Mouse (Mus musculus) neutrophil, adult 5-6 weeks (primary cell): Measurements from ENCODE around the gene Snx9. TPM values are rescaled to one million over a fixed set of nuclear protein-coding genes. Genes with fewer than 3 reads are reported as not detected.

ENCODE experiments used
- ATAC-seq: fragments of 151-379, 151-347 bp; 2 replicates; pipeline ENCODE4 v1.8.0; 2017; ENCODE audit warnings: mild to moderate bottlenecking, moderate TSS enrichment; ENCODE audit not compliant: insufficient number of reproducible peaks, poor library complexity, low FRiP score, severe bottlenecking; ENCODE audit errors: extremely low read depth
- total RNA-seq: library from RNA; stranded (forward); fragments of 200-1000 nt; gene quantifications from 2 replicates; pipeline ENCODE4 v1.2.3, GENCODE M21; 2017

The Snx9 gene
- total RNA-seq, 1 experiment from 2014 or later = 73.9 TPM

DNA sequence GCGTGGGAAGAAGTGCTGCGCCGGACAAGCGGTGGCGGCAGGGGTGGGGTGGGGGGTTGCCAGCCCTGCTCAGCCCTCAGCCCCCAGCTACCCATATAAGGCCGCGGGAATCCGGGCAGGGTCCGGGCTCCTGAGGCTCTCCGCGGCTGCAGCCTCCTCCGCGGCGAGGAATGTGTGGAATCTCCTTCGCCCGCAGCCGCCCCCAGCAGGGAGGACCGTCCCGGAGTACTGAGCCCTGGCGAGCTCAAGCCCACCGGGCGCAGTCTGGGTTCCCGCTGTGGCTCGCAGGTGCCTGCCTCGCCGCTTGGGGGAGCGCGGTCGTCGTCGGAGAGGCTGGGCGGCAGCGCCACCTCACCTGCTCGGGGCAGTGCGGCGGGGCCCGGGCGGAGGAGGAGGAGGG is 99.7 kb downstream of the Snx9 start:
- peak; percentile 75 for ATAC-seq

- 0 out of 2 replicates have a peak, but pooled peaks have one; percentile 6 for ATAC-seq
Measured at GRCm38 (mm10) chr17:5941230-5942043, 100.3 kb downstream of the Snx9 start, which contains the start of gene Synj2. Synj2 (plus strand) TSS chr17:5941280.

DNA sequence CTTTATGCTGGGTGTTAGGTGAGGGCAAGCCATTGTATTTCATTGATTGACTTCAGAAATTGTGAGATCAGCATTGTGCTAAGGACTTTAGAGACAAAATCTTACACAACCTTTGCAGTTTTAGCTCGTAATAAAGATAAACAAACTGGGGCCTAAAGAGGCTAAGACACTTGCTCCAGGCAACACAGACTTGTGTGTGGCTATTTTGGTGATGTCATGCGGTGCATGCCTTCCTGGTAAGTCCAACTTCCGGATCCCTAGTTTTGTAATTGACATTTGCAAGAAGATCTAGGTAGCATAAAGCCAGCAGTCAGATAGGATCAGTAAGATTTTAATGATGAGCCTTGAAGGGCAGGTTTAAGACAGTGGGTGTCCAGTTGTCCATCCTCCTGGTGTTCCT is 101.0 kb downstream of the Snx9 start:
- no peak for ATAC-seq

DNA sequence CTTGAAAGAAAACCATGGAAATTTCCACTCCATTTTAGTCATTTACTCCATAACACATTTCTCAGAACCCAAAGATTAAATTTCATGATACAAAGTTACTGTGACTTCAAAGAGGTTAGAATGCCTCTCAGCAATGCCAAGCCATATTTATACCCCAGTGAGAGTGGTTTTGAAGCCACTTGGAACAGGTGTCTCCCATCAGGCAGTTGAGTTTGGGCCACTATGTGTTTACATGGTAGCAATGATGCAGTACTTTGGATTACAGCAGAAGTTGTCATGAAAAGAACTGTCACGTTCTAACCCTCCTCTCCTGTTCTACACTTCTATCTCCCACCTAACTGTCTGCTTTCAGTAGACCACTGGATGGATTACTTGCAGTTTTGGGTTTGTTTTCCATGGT is 101.9 kb downstream of the Snx9 start:
- ATAC-seq = no peak

GRCm38 (mm10) chr17:5947039-5947438 is 105.9 kb downstream of the Snx9 start:
- no peak for ATAC-seq

GRCm38 (mm10) chr17:5952455-5952854 is 111.3 kb downstream of the Snx9 start:
- ATAC-seq = no peak

- no peak for ATAC-seq
Measured at GRCm38 (mm10) chr17:5956350-5957000, 115.3 kb downstream of the Snx9 start.

- no peak for ATAC-seq
Measured at GRCm38 (mm10) chr17:5957097-5957496, 116.0 kb downstream of the Snx9 start.

DNA sequence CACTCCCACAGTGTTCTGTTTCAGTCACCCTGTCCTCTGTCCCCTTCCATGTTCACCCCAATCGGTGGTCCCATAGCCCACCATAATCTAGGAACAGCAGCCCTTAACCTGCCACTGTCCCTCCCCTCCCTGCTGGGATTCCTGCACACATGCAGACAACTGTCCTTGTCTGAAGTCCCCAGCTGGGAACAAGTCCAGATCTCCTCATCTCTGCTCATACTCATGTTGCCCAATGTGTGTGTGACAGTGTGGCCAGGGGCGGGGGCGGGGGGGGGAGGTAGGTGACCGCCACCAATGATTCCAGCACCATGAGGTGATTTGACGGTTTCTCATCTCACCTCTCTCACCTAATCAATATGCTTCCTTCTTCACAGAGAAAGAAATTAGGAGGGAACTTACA is 117.1 kb downstream of the Snx9 start:
- no peak for ATAC-seq

DNA sequence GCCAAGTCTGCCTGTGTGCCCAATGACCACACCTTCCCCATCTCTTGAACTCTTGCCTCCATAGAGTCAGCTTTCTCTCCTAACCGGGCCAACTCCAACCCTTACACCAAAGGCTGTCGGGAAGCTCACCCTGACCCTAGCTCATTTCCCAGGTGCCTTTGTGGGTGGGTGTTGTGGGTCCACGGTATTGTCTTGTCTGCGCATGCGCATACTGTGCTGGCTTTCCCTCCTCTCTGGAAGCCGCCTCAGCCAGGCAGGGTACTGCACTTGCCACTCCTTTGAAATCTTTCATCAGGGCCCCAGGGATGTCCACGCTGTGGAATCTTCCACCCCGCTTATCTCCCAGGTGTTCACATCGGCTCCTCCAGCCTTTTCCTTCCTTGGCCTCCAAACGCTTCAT is 117.5 kb downstream of the Snx9 start:
- ATAC-seq = no peak

- no peak for ATAC-seq
Measured at GRCm38 (mm10) chr17:5959096-5959495, 118.0 kb downstream of the Snx9 start.

GRCm38 (mm10) chr17:5959802-5960201 is 118.7 kb downstream of the Snx9 start:
- no peak for ATAC-seq

DNA sequence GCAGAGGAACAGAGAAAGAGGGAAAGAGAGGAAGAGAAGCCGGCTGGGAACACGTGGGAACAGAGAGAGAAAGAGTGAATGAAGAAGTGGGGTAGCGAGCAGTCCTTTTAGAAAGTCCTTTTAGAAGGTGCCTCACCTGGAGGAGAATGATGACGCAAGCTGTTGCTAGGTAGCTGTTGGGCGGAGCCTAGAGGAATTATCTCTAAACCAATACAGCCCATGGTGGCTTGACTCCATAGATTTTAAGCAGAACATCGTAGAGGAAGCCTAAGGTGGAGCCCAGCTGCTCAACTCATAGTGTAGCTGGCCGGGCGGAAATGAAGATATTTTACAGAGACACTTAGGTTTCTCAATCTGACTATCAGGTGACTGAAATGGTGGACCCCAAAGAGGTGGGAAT is 122.6 kb downstream of the Snx9 start:
- no peak for ATAC-seq

DNA sequence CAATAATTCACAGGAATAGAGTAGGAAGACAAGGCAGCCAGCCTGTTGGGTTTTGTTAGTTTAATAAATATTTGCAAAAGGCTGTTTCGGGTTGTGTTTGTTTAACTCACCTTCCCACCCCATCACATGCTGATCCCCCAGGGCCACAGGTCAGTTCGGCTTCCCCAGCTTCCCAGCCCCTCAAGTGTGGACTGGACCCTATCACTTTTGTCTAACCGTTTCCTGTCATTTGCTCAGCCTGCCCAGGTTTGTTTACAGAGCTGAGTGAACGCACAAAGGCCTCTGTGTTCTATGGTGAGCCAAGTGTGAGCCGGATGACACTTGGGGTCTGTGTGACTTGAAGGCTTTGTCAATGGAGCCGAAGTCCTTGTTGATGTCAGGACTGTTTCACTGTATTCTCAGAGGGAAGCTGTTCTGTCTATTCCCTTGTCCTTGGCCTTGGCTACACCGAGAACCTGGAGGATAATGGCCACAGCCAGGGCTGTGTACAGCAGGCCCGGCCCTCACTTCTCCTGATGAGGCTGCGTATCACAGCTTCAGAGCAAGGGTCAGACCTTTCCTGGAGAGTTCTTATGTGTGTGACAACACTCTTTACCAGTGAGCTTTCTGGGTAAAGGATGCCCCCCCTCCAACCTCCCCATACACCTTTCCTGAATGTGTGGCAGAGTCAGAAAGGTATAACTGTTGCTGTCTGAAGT is 124.1 kb downstream of the Snx9 start:
- ATAC-seq = no peak

- ATAC-seq = no peak
Measured at GRCm38 (mm10) chr17:5966706-5967105, 125.6 kb downstream of the Snx9 start.

GRCm38 (mm10) chr17:5968562-5968961 is 127.4 kb downstream of the Snx9 start:
- ATAC-seq = no peak

GRCm38 (mm10) chr17:5969246-5969645 is 128.1 kb downstream of the Snx9 start:
- no peak for ATAC-seq

DNA sequence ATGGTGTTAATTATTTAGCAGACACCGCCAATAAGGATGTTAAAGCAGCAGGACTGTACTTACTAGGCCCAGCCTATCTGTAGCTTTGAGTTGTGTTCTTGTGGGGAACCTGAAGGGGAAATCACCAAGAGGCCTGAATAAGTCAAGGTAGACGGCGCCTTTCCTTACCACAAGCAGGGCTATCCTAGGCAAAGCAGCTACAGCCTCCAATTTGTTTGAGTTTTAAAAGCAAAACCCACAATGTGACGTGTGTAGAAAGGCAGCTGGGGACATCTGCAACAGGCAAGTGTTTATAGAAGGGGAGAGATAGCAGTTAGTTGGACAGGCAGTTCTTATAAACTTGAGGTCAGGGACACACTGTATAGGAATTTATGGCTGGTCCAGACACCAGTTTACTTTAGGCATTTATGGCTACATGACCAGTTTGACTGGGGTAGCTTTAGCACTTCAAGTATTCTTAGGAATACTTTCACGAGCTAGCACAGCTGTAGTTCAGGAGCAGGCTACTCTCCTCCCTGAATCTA is 129.2 kb downstream of the Snx9 start:
- ATAC-seq = no peak

GRCm38 (mm10) chr17:5973536-5973935 is 132.4 kb downstream of the Snx9 start:
- ATAC-seq = no peak
